Mouse (Mus musculus) small intestine, adult 2 months (tissue): ENCODE data around the gene 4930518I15Rik.

Experiments
- CTCF ChIP-seq: fragments of 200-500 bp; IDR thresholded peaks from 2 replicates; pipeline ENCODE4 v1.5.1; 2012; ENCODE audit warnings: low read depth, mild to moderate bottlenecking, control low read depth, inconsistent platforms, low read length, moderate library complexity, mixed read lengths; ENCODE audit not compliant: insufficient replicate concordance, insufficient read length; ENCODE audit errors: extremely low read depth
- POLR2A ChIP-seq: fragments of 200-500 bp; IDR thresholded peaks from 2 replicates; pipeline ENCODE4 v1.6.1; 2012; ENCODE audit warnings: low read depth, mild to moderate bottlenecking, control low read depth, inconsistent platforms, low read length, moderate library complexity

DNA sequence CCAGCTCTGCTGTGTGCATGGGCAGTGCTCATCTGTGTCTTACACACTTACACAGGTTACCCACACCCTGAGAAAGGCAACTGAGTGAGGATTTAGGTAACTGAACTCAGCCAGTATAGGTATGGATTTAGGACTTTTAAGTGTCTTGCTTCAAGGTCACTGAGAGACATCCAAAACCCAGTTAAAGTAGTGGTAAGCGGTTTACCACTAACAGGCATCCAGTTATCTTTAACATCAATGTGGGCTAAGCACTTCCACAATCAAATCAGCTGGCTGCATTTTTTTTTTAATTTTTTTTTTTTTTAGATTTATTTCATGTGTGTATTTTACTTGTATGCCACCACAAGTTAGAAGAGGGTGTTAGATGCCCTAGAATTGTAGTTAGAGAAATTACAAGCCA is 1.4 kb downstream of the 4930518I15Rik start:
- TF ChIP-seq CTCF: no peak
- TF ChIP-seq POLR2A: no peak
